Mouse (Mus musculus) lung, postnatal 0 days (tissue): ENCODE data around the gene Rps6kb2.

Source experiments
- CTCF ChIP-seq: IDR thresholded peaks from 2 replicates; pipeline ENCODE4 v1.5.1; 2016; ENCODE audit warnings: antibody characterized with exemption, mild to moderate bottlenecking
- EP300 ChIP-seq: IDR thresholded peaks from 2 replicates; pipeline ENCODE4 v1.6.1; 2016; ENCODE audit warnings: antibody characterized with exemption, mild to moderate bottlenecking, control low read depth

DNA sequence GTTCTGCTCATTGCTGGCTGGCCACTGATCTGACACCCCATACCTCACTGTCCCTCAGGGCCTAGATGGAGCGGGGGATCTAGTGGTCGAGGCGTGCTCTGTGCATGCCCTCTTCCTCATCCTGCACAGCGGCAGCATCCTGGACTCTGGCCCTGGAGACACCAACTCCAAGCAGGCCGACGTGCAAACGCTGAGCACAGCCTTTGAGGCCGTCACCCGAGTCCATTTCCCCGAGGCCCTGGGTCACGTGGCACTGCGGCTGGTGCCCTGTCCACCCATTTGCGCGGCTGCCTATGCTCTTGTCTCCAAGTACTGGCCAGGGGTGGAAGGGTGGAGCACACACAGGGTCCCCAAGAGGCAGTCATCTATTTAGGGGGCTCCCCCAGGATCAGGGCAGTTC lies 56.5 kb downstream of the Rps6kb2 start:
- TF ChIP-seq CTCF, result no peak
- no peak for TF ChIP-seq EP300
